Mouse (Mus musculus): ENCODE data around the gene Trpm7. TPM values are rescaled to one million over a fixed set of nuclear protein-coding genes. Genes with fewer than 3 reads are reported as not detected.

Gene Trpm7
- total and polyA plus RNA-seq, 3 experiments = 1.5 to 41.1 (median 35.8) TPM

DNA sequence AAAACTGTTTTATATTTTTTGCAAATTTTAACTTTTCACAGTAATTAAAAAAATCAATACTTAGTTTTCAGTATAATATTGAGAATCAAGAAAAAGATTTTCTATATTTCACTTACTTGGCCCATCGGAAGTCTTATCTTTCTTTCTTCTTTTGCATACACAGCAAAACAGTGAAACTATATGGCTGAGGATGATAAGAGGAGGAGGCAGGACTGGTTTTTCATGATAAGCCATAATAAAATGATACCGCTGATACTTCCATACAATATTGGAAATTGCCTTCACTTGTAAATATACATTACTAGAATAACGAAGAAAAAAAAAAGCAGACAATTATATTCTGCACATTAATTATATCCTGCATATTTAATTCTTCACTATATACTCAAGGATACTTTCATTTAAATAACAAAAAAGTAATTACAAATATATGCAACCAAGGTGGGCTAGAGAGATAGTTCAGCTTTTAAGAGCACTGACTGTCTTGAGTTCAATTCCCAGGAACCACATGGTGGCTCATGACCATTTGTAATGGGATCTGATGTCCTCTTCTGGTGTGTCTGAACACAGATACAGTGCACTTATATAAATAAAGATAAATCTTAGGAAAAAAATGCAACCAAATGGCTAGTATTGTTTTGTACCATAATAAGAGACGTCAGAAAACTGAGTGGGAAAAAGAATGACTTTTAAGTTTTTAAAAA lies 59.2 kb downstream of the Trpm7 start:
- no peak for DNase-seq

DNA sequence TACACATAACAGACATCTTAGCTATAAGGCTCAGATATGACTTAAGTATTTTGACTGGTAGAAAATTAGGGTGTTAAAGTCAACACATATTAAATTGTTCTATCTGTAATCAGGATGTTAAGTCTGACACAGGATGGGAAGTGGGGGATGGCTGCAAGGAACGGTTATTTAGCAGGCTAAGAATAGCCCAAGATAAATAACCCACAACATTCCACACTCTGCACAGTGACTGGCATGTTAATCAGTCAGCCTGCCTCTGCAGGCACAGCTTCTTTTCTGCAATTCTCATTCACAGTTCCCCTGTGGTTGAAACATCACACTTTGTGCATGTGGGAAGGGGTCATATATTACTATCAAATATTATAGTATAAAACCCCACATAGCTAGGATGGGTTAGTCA lies 60.2 kb downstream of the Trpm7 start:
- no peak for DNase-seq

DNA sequence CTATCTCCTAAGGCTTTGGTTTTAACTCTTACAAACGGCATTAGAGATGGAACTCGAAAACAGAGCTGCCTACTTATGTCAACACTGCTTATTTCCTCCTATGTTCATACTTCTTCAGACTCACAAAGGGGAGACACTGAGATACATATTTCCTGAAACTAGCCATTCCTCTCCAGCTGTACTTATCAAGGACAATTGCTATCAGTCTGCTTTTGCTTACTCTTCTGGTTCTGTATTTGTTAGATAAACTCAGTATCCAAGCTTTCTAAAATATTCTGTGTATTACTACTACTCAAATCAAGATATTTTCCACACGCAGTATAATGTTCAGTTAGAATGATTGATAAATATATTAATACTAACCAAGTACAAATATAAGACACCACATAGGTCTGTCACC lies 74.0 kb downstream of the Trpm7 start:
- DNase-seq = no peak

DNA sequence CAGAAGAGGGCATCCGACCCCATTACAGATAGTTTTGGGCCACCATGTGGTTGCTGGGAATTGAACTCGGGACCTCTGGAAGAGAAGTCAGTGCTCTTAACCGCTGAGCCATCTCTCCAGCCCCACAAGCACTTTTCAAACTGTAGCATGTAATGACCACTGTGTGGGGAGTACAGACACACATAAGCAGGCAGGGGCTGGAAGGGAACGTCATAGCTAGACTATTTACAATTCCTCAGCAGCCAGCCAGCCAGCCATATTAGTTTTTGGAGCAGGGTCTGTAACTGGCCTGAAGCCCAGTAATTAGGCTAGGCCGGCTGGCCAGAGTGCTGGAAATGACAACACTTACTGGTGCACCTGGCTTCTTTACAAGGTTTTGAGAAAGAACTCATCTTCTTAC lies 77.6 kb downstream of the Trpm7 start:
- DNase-seq = no peak

DNA sequence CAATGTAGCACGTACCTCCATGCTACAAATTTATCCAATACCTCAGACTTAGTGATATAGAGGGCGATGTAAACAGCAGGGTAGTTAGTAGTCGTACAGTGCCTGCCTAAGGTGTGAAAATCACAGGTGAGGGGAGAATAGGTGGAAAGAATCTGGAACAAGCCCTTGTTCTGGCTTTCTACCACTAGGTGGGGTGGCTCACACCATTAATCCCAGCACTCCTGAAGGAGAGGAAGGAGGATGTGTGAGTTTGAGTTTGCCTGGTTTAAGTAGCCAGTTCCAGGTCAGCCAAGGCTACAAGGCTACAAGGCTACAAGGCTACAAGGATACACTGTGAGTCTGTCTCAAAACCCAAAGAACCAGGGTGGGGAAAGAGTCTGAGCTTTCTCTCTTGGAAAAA lies 80.3 kb downstream of the Trpm7 start:
- DNase-seq = no peak

DNA sequence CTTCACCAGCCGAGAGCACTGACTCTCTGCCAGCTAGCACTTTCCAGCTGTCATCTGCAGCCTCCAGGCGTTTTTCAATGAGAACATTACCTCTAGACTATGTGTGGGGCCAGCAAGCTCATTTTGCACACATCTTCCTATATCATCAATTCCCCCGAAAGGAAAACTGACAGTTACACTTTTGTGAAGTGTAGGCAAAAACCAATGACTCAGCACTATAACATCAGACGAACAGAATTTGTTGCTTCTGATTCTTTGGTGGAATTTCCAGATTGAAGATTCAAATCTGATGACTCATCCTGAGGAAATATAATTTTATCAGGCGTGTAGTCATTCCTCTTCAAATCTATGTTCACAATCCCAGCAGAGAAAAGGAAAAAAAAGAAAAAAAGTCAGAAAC lies 83.4 kb downstream of the Trpm7 start:
- no peak for DNase-seq

DNA sequence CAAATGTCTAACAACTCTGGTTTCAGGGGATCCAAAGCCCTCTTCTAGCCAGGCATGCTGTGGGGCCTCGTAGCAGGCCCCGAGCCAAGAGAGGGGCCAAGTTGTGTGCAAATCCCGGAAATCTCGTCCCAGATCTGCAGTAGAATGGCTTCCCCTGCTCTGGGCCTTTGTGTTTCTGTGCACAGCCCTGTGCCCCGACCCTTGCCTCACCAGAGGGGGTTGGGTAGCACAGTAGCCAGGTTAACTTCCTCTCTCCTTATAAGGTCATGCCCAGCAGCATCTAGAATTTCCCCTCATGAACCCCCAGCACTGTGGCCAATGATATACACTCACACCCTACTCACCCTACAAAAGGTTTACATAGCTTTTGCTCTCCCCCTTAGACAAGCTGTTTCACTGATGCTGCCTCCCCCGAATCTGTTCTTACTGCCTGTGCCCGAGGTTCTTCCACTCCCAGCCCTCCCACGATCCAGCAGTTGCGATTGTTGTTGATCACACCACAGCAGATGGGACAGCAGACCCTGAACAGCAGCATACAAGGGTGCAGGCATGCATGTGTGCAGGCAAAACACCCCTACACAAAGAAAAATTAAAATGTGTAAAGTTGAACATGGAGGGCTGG lies 88.2 kb downstream of the Trpm7 start:
- no peak for DNase-seq

DNA sequence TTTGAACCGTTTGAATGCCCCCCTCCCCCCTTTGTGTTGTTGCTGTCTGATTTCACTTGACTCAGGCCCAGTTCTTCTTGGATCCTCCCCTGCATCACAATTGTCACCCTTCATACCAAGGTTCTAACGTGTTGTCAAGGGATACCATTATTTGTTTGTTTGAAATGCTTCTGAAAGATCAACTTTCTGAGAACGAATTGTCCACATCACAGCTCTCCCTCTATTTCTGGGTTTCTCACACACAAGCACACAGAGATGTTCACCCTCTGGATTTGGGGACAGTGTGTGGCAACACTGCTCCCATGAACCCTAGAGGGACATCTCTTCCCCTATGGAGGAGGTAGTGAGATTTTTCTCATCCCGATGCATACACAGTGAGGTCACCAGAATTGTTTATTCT lies 92.7 kb downstream of the Trpm7 start, which contains the start of gene Usp50:
TSS of gene Usp50 (minus strand) at position 101 of the 400 bp plus-strand sequence.
- DNase-seq = no peak

DNA sequence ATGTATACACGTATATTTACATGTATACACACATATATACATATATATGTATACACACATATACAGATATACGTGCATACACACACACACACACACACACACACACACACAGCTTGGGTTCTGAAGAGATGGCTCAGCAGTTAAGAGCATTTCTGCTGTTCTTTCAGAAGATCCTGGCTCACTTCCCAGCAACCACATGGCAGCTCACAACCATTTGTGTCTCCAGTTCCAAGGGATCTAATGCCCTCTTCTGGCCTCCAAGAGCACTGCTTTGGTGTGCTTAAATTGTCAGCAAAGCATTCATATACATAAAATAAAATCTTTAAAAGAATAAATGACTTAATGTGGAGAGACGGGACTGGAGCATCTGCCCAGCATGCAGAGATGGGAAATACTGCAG lies 93.6 kb downstream of the Trpm7 start:
- DNase-seq = peak; percentile 56

DNA sequence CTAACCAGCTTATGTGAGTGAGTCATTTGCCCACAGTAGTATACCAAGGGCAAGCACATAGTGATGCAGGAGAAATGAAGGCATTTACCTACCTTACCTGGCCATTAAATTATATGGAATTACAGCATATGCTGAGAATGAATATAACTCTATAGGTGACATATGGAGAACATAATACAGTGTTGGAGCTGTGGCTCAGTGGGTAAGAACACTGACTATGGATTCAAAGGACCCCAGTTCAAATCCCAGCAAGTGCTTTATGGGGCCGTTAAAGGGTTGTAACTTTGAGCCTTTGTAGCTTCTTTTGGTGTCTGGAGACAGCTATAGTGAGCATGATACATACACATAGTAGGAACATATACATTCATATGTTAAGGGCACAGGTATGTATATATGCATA lies 94.6 kb downstream of the Trpm7 start:
- DNase-seq = no peak

DNA sequence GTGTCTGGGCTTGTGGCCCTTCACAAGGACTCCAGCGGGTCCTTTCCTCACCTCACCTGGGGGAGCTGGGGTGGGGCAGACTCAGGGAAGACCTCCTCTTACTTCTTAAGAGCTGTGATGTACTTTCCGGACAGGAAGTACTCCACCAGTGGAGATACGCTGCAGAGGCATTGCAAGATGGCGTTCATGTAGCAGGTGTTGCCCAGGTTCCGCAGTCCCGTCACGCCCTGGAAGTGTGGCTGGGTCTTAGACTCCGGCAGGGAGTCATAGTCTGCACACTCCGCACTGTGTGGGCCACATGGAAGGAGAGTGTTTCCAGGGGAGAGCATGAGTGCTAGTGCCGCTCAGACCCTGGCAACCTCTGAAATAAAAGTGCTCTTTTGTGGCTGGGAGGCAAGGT lies 95.7 kb downstream of the Trpm7 start:
- no peak for DNase-seq

DNA sequence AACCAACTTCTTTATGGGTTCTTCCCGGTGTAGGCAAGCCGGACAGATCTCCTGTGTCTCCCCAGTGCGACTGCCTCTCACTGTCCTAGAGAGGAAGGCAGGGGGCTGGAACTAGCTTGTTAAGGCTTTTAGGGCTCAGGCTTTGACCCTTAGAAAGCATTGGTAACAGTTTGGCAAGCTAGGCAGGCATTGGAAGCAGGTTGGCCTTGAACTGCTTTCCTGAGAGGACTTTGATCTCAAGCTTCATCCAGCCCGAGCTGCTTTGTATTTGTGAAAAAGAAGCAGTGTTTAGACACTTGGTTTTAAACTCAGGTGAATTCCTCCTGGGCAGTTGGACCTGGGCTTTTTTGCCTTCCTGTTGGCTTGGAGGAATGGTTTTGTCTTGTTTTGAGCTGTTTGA lies 97.2 kb downstream of the Trpm7 start:
- peak; percentile 38 for DNase-seq

DNA sequence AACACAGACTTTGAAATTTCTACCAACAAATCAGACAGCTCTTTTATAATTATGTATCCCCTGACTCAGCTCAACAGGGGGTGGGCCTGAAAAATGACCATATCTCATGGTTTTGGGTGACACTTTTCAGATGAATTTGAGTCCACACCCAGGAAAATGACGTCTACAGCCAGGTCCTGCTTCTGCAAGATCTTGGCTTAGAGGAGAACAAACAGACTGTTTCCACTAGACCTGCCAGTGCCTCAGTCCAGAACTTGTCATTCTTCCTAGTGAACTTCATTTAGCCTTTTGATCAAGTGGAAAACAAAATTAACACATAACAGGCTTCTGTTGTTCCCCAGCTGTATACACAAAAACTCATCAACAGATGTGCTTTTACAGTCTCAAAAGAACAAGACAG lies 99.6 kb downstream of the Trpm7 start:
- DNase-seq = no peak

DNA sequence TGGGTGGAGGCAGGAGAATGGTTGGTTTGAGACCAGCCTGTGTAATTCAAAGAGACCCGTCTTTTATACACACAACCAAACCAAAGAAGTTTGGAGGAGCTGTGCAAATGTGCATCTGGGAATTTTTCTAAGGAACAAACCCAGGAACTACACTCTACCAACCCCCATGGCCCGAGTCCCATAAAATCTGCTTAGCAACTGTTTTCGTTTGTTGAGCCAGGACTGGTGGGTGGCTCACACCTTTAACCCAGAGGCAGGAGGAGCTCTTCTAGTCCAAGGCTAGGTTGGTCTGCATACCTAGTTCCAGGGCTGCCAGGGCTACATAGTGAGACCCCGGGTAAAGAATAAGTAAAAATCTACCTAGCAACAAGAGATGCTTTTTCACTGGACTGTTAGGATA lies 100.1 kb downstream of the Trpm7 start:
- DNase-seq = no peak

DNA sequence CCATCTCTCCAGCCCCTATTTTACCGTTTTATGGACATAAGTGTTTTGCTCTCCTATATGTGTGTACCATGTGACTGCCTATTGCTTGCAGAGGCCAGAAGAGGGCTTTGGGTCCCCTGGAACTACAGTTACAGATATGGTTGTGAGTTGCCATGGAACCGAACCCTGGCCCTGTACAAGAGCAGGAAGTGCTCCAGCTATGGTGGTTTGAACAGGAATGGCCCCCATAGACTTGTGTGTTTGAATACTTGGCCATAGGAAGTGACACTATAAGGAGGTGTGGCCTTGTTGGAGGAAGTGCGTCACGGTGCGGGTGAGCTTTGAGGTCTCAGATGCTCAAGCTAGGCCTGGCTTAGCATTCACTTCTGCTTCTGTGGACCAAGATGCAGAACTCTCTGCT lies 103.8 kb downstream of the Trpm7 start:
- no peak for DNase-seq

DNA sequence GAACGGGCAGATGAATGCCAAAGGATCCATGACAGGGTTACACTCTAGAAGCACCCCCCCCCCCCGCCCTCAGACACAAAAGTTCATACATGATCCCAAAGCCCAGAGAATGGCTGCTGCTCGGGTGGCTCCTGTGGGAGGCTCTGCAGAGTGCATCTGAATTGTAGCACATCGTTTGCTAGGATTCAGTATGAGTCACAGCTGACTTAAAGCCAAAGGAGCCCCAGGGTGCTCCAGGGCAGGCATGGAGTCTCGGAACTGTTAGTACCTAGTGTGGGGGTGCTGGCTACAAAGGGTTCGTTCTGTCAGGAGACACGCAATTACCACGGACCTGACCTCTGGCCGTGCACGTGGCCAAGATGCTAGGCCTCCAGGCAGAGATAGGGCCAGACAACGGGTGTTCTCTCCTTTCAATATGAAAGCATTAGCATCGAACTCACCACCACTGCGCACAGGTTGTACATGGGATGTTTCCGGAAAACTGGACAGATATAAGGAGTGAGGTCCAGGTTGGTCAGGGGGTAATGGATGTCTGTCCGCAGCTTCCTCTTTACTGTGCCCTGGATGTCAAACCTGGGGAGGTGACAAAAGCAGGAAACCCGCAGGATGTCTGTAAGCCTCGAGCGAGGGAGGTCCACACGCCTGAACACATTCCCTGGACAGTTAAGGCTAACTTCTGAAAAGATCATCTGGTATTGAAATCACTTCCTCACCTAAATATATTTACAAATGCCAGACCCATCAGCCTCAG lies 106.4 kb downstream of the Trpm7 start:
- DNase-seq = peak; percentile 21

DNA sequence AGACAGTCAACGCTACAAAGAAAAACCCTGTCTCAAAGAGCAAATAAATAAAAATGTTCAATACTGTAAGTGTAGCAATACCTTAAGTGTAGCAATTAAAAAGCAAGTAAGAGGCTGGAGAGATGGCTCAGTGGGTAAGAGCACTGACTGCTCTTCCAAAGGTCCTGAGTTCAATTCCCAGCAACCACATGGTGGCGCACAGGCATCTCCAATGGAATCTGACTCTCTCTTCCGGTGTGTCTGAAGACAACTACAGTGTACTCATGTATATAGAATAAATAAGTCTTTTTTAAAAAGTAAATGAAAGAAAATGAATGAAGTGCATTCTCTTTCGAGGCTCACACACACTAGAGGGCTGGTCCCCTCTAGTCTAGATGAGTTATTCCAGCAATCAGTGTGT lies 107.8 kb downstream of the Trpm7 start:
- no peak for DNase-seq

DNA sequence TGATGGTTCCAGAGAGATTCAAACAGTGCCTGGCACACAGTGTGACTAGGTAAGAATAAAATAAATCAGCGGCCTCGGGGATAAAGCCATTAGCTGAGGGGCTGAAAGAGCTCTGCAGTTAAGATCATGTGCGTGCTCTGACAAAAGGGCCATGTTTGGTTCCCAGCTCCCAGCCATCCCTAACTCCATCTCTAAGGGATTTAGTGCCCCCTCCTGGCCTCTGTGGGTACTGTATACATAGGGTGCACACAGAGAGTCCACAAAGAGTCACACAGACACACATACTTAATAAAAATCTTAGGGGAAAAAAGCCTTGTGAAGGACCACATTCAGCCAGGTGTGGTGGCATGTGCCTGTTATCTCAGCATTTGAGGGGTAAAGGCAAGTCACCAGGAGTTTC lies 108.4 kb downstream of the Trpm7 start:
- DNase-seq = no peak

DNA sequence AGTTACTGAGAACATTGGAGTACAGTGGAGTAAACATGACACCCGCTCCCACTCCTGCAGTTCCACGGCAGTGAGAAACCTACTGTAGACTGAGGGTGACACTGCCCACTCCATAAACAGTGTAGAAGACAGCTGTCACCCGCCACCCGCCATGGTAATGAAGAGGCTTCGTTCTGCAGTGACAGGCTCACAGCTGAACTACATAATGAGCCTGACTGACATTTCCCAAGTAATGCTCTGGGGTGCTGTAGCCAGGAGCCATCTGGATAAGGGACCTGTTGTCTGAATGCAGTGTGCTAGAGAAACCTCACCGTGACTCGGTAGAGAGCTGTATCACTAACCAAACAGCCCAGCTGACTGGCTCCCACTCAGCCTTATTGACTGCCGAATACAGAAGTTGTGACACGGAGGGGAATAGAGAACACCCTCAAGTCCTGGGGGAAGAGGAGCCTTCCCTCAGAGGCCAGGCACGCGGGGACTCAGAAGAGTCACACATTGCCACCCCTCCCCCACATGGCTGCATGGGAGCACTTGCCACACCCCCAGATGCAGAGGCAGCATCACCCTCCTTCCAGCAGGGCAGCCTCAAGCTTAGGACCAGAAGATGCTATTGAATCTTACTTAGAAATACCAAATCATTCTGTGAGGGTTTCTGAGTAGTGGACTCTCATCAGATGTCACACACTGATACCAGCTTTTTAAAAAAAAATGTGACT lies 110.0 kb downstream of the Trpm7 start:
- DNase-seq = no peak

DNA sequence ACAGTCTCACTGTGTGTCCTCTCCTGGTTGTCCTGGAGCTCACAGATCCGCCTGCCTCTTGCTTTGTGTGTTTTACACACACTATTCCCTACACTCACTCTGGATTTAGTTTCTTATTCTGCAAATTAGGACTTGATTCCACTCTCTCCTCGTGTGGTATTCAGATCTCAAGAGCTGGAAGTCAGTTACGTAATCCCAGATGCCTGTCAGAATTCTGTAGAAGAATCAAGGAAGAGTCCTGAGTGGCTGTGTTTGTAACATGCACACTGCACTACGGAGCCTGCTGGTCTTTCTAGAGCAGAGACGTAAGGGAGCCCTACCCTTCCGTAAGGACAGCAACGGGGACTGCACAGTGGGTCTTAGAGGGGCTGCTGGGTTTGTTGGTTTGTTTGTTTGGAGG lies 116.7 kb downstream of the Trpm7 start:
- DNase-seq = no peak

DNA sequence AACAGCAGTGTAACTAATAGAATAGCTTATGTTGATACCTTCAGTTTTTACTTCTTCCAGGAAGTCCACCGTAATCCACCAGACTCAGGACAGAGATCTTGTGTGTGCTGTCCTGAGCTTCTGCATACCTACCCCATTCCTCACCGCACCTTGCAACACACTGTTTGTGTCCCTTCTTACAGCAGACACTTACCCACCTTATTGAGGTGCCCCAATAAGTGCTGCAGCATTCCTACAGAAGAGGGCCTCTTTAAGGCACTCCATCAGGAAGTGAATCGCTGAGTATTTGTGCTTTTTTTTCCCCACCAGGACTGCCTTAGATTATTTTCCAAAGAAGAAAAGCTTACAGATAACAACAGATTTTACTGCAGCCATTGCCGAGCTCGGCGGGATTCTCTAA lies 120.4 kb downstream of the Trpm7 start:
- DNase-seq = no peak

DNA sequence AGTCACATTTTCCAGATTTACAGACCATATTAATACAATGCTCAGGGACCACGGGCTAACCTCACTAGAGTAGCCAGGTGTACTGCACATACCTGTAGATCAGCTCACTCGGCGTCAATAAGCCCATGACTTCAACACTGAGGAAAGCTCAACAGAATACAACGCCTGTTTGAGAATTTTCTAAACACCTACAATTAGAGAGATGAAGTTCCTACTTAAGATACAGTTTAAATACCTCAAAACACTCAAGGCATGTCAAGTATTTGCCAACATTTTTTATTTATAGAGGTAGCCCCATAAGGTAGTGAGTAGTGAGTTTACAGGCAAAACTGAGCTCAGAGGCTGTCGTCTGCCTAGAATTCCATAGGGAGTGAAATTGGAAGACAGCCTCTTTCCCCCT lies 132.6 kb downstream of the Trpm7 start:
- DNase-seq = no peak

Data from adrenal gland, adult 2 months (tissue).